Mouse (Mus musculus): ENCODE measurements at regions not wholly inside any gene's neighbourhood (a gene's known extent, or its start where the extent isn't known, plus 50 kb on each side); places are given as distances from the start of the nearest gene placed in this dataset.

DNA sequence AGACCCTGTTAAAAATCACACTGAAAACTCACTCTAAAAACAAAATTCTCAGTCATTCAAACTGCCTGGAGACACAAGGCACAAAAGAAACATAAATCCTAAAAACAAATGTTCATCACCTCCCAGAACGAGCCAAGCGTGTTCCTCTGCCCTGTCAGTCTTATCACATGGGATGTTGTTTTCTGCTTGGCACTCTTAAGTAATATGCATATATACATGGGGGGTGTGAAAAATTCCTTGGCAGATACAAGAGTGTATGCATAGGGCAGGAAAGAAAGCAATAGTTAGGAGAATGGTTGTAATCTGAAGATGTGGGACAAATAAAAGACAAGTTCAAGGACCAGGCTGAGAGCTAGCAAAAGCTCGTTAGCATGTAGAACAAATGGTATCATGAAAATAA, 179.4 kb downstream of the Qdpr start:
- no peak for DNase-seq (ENCODE audit: low read depth, low spot score)

DNA sequence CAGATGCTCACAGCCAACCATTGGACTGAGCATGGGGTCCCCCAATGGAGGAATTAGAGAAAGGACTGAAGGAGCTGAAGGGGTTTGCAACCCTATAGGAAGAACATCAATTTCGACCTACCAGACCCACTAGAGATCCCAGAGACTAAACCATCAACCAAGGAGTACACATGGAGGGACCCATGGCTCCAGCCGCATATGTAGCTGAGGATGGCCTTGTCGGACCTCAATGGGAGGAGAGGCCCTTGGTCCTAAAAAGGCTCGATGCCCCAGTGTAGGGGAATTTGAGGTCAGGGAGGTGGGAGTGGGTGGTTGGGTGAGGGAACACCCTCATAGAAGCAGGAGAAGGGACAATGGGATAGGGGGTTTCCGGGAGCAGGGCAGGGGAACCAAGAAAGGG, 180.6 kb downstream of the Qdpr start:
- DNase-seq (ENCODE audit: low read depth, low spot score): no peak

DNA sequence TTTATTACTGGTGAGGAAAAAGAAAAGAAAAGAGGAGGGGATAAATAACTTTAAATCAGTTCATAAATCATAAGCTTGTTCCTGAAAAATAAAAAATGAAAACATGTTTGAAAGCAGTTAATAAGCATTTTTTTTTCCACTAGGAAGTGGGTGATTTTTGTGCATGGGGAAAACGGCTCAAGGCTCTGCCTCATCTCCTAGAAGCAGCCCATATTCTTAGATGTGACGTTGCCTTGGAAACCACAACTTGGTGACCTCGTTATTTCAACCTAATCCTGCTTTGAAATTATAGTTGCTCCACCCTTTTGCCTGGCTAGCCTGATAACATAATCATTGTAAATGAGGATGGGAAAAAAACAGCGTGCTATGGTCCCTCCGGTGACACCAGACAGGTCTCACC, 183.1 kb downstream of the Qdpr start:
- no peak for DNase-seq (ENCODE audit: low read depth, low spot score)

DNA sequence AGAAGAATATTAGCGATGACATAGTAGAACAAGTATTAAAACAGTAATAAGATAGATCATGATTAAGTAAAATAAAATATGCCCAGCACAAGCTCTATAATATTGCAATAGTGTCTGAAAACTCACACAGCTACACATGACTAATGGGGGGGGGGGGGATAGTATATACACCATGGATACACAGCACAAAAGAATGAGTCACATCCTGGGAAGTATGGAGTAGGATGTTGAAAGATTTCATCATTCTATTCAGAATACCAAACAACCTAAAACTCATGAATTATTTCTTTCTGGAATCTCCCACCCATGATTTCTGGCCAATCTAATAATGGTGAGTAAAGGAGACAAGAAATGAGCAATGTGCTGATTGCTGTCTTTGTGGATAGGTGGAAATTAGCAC, 191.6 kb downstream of the Qdpr start:
- no peak for DNase-seq (ENCODE audit: low read depth, low spot score)

DNA sequence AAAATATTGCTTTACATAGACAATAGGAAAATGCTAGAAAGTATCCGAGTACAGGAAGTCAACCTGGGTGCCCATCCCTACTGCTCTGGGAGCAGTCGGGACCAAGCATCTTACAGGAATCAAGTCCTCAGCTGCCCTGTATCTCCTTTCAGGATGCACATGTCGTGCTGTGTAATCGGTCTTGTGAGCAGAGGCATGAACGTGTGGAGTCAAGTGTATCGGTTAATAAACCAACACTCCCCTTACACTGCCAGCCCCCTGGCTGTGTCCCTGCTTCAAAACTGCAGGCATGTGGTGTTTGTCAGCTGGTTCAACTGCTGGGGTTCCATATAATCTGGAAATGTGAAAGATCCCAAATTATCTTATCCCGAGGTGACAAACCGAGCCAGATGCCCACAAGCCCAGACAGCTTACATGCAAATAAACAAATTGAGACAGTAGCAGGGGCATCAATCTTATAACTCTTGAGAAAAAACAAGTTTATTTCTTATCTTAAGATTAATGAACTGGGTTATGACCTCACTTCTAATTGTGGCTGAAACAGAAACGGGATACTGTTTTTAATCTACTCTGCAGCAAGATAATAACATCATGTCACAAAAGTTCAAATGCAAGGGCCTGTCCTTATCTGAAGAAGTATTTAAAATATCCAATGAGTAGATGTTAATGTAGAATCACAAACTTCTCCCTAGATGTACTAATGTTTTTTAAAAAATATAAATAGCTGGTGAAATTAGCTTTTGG, 193.6 kb downstream of the Qdpr start:
- no peak for DNase-seq (ENCODE audit: low read depth, low spot score)

DNA sequence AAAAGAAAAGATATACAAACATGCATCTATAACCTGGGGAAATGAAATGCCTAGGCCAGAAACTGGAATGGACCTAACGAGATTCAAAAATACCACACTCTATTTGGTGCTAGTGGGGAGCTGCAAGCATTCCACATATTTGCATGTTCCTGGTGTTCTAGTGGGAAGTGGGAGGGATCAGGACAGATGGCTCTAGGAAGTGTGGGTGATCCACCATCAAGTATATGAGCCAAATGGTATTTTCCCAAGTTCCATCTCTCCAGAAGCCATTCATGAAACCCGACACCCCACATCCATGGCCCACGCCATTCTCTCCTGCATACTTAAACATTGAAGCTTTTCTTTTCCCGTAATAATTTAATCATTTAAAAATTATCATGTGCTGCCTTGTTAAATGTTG, 218.2 kb downstream of the Qdpr start:
- no peak for DNase-seq (ENCODE audit: low read depth, low spot score)

DNA sequence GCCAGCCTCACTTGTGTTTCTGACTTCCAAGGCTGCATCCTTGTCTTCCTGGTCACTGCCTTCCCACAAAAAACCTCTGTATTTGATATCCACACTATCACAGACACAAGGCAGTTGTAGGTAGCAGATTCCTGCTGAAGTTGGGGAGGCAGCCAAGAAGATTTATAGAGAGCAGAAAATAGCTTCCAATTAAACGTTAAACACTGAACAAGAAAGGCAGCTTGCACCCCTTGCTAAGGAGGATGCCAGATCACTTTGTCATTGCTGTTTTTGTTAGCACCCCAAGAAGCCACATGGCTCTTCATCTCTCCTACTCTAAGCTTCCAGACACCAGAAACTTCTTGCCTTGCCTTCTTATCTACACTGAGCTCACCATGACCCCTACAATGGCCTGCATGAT, 219.9 kb downstream of the Qdpr start:
- DNase-seq (ENCODE audit: low read depth, low spot score): no peak

DNA sequence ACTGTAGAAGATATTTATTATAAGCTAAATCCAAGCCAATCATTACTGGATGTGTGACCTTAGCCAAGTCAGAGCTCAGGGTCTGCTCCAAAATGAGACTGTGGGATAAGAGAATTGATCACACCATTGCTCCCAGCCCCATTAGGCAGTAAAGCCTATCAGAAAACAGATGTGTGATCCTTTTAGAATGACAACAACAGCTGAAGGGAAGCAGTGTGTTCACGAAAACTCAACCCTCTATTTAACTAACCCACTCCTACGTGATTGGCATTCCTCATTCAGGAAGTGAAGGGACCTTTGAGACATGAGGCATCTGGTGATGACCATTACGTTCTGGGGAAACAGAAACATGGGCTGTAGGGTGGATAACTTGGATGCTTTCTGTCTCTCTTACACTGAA, 220.6 kb downstream of the Qdpr start:
- DNase-seq (ENCODE audit: low read depth, low spot score): no peak

DNA sequence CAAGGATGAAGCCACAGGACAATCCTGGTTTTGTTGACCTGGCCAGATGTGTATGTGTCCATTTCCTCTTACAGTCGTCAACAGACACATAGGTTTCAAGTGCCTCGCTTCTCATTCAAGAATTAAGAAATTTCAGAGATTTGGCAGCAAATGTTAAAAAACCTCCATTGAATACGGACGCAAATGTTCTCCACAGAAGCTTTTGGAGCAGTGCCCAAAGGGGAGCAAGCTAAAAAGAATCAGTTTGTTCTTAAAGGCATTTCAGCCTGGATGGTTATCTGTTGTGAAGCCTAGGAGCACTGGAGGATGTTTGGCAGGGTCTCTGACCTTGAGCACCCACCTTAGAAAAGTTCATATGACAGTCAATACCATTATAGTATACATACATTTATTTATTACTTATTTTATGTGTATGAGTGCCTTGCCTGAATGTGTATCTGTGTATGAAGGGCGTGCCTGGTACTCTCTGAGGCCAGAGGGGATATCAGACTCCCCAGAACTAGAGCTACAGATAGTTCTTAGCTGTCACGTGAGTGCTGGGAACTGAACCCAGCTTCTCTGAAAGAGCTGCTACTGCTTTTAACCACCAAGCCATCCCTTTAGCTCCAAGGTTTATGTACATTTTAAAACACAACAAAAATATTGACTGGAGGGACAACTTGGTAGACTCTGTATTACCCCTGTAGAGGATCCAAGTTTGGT, 221.7 kb downstream of the Qdpr start:
- no peak for DNase-seq (ENCODE audit: low read depth, low spot score)

DNA sequence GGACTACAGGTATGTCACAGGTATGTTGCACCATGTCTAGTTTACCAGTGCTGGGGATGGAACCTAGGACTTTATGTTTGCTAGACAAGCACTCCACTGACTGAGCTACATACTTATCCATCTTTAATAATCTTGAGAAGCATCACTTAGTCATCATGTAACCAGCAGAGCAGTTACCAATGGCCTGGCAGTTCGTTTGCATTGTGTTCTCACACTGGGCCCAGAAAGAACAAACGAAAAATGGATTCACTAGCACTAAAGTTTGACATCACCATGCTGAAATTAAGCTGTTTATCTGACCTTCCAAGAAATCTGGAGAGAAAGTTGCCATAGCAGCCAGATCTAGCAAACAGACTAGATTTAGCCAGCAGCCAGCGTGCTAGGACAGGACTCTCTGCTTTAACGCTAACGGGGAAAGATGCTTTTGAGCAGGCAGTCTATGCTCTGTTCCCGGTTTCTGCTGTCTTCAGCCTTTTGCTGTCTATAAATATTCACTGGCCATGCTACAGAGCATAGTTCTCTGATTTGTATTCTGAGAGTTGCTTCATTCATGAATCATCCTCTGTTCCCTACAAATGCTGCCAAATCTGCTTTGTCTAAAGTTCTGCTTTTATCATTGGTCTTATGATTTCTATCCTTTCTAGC, 229.6 kb downstream of the Qdpr start:
- DNase-seq (ENCODE audit: low read depth, low spot score): no peak

DNA sequence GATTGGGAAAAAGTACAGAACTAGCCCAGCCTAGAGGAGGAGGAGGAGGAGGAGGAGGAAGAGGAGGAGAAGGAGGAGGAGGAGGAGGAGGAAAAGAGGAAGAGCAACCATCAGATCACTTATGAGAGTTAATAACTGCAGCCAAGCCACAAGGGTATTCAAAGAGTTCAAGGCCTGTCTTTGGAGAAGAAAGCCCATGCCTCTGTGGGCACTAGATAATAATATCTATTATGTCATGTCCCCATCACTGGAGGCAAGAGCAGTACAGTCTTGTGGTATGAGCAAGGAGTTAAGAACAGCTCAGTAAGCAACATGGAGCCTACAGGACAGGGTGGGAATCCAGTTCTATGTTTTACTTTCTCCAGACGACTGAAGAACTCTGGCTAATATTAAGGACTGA, 230.5 kb downstream of the Qdpr start:
- no peak for DNase-seq (ENCODE audit: low read depth, low spot score)

DNA sequence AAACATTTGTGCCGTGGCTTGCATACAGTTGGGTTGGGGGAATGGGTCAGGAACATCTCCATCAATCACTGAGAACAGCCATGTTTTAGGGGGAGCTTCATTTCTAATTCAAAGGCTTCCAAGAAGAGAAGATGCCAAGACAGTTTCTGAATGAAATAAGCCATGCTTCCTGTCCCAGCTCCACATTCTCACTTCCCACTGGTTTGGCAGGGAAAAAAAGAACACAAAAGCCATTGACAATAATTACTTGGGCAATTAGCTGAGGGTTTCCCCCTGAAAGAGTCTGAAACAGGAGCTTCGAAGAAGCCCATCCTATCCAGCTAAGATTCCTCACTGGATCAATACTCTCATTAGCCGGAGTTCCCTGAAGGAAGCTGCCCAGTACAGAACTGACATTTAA, 230.9 kb downstream of the Qdpr start:
- no peak for DNase-seq (ENCODE audit: low read depth, low spot score)

DNA sequence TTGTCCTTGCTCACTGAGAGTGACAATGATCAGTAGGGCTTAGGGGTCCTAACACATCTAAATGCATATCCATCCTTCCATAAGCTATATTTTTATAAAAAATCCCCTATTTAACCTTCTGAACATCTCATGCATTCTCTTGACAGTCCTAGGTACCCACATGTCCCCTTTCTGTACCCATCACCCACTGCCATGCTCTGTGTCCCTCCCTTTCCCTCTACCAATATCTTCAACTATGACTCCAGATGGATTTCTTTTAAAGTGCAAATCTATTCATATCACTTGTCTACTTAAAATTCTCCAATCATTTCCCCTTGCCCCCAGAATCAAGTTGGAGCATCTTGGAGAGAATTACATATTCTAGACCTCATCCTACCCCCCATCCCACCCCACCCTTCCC, 235.6 kb downstream of the Qdpr start:
- no peak for DNase-seq (ENCODE audit: low read depth, low spot score)

DNA sequence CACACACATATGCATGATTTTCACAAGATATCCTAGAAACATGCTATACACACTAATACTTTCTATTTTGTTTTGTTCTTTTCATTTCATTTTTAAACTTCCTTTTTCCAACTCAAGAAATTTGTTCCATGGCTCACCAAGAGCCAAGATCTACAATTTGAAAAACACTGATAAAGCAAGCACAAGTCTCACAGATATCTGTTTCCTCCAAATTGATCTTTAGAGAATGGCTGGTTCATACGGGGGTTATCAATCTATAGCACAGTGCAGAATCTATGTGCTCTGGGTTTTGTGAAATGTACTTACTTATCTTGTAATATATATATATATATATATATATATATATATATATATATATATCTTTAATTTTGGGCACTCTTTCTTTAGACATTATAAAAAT, 251.6 kb downstream of the Qdpr start:
- no peak for DNase-seq (ENCODE audit: low read depth, low spot score)

DNA sequence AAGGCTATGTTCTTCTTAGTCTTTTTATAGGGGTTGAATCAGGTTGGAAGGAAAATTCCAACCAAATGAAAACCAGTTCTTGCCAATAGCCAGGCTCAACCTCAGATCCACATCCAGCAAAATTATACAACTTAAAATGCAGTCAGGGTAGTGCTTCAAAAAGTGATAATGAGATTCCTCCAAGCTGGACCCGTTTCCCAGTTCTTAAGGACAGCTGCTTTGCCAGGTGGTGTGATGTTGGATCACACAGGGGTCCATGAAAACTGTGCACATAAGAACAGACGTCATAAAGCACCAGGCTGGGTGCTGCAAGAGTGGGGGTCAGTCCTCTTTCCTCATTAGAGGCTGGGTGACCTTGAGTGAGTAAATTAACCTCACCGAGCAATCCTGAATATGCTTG, 253.9 kb downstream of the Qdpr start:
- DNase-seq (ENCODE audit: low read depth, low spot score): no peak

DNA sequence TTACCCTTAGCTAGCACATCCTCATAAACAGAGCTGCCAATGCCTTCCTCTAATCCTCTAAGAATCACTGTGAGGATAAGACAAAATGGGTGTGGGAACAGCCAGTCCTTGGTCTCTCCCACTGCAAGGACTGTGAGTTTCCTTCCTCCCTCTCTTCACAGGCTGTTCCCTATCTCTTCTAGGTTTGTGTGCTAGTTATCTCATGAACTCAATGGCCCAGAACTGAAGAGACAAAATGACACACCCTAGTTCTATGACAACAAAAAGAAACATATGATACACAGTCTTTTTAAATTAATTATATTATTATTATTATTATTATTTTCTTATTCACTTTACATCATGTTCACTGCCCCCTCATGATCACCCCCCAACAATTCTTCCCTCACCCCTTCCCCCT, 257.7 kb downstream of the Qdpr start:
- no peak for DNase-seq (ENCODE audit: low read depth, low spot score)

DNA sequence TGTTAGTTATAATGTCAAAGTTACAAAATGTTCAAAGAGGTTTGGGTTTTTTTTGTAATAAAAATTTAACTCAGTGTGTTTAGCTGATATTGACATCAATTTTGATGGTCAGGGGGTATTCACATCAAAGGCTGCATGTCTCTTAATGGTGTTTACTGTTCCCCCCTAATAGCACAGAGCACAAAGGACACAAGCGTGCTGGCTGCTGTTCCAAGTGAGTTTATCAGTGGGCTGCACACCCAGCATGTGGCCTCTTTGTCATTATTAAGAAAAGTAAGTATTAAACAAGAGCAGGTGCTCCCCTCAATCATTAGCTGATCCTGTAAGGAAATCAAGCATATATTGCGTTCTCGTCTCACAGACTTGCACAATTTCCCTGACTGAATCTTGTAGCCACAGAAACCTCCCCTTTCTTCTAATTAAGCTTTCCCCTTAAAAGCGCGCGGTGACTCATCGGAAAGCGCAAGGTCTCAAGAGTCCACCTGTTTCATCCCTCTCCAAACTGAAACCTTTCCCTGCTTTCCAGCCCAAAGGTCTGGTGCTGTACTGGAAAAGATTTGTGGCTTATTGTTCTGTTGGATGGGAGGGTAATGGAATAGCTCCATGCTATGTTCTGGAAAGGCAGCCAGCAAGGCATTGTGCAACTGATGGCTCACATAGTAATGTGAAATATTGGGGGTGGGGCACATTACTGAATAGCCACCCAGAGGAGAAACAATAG, 276.8 kb downstream of the Qdpr start:
- DNase-seq (ENCODE audit: low read depth, low spot score): no peak

DNA sequence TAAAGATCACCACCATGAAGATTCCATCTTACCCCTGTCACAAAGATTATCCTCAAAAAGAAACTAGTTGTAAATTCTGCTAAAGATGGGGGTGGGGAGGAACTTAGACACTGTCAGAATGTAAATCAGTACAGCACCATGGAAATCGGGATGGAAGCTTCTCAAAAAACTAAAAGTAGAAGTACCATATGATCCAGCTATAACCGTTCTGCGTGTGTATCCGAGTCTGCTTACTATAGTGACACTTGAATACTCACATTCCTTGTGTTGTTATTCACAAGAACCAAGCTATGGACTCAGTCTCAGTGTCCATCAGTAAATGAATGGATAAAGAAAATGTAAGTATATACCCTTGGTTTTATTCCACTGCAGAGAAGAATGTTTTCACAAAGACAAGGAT, 290.8 kb downstream of the Qdpr start:
- no peak for DNase-seq (ENCODE audit: low read depth, low spot score)

DNA sequence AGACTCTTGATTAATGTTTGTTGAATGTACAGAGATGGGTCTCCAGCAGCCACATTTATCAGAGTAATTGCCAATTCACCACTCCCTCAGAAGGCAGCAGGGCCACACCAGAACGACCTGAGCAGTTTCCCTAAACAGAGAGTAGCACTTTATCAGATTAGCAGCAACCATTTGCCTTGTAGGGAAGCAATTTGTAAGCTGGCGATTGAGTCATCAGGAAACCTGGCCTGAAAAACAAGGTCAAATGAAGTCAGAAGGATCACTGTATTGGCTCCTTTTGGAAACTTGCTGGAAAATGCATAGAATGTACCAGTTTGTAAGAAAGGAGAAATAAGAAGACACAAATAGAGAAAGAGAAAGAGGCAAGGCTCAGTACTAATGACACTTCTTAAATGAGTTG, 295.1 kb downstream of the Qdpr start:
- no peak for DNase-seq (ENCODE audit: low read depth, low spot score)

DNA sequence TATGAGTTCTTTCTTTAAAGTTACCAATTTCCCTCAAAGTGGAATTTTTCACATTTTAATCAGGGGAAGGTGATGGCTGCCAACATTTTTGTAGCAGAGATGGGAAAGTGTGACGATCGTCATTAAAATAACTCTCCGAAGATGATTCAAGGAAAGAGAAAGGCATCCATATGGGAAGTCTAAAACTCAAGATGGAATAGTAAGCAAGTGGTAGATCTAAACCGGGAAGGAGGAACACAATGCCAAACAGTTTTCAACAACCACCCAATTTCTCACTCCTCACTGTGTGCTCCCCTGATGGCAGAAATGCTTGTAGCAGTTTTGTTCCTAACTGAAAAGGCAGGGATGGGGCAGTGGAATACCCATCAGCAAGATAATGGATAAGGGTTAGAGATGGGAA, 305.9 kb downstream of the Qdpr start:
- no peak for DNase-seq (ENCODE audit: low read depth, low spot score)

DNA sequence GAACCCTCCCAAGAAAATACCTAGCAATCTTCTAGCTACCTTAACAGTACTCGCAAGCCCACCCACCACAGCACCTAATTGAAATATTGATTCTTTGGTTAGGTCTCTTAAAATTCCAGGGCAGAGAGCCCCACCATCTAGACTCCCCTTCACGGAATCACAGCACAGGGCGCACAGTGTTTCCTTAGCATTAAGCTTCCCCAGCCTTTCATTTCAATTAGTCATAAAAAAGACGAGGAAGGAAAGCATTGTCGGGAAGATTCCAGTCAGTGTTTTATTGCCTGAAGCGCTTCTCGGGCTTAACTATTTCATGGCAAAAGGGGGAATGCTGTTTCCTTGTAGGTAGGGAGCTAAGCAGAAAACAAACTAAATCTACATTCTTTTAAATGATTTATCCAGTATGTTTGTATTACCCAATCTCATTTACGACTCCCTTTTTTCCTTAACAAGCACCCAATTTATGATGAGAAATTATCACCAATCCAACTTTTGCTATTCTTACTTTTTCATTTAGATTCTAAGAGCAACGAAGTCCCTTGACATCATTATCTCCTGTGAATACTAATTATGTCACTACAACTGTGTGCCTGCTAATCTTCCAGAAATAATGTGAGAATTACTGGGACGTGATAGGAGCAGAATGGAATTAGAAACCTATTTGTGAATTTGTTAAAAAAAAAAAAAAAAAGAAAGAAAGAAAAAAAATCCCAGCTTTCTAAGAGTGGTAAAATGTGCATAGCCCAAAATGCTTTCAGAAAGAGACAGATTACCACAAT, 312.6 kb downstream of the Qdpr start:
- no peak for DNase-seq (ENCODE audit: low read depth, low spot score)

DNA sequence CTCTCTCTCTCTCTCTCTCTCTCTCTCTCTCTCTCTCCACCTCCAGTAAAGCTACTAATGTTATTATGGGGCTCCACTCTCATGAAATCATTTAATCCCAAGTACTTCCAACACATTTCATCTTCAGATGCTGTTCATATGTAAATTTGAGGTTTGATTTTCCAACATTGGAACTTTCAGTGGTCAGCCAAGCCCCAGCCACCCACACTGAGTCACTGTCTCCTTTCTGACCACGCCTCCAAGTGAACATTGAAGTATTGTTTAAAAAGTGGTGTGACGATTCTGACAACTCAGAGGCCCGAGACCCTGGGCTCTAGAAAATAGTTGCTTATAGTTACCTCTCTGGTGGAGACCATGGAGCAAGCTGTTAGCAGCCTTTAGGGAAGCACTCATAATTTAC, 313.3 kb downstream of the Qdpr start:
- DNase-seq (ENCODE audit: low read depth, low spot score): no peak
